ENCODE assay signal across 8 mouse cellular contexts in genomic region chrX:151046777-151047430, GRCm38 (mm10). TPM values are rescaled to one million over a fixed set of nuclear protein-coding genes. Genes with fewer than 3 reads are reported as not detected.
A peak's percentile ranks its signal among the peaks of the same experiment; 100 is the strongest.
DNase-seq lines count a peak whose midpoint lies in the region; ATAC-seq and TF ChIP-seq lines count a peak whose summit lies in the region.

No protein-coding gene starts in this region.

- no peaks in the 10 kb centered on the region for H3K9me3 ChIP-seq in heart, embryonic 13.5 days
- H3K9me3 ChIP-seq in kidney, postnatal 0 days (replicated peaks; ENCODE audit: low read length), result no peaks in the 10 kb centered on the region
- H3K9me3 ChIP-seq in stomach, embryonic 15.5 days, result no peaks in the 10 kb centered on the region

- H3K4me1 ChIP-seq in heart, embryonic 13.5 days, result peaks cover 19% of the 10 kb centered on the region
- H3K4me1 ChIP-seq in kidney, postnatal 0 days (replicated peaks; ENCODE audit: insufficient read depth, low read length), result no peaks in the 10 kb centered on the region
- H3K4me1 ChIP-seq in liver, adult 2 months (ENCODE audit: control insufficient read depth, insufficient read depth, low read length), result 0 out of 2 replicates have a peak, but pooled peaks cover 4% of the 10 kb centered on the region
- no peaks in the 10 kb centered on the region for H3K4me1 ChIP-seq in stomach, embryonic 15.5 days

- no peaks in the 10 kb centered on the region for H3K36me3 ChIP-seq in heart, embryonic 13.5 days
- H3K36me3 ChIP-seq in kidney, postnatal 0 days (ENCODE audit: insufficient read depth, low read length), result no peaks in the 10 kb centered on the region
- H3K36me3 ChIP-seq in liver, adult 2 months (ENCODE audit: control insufficient read depth, insufficient read depth, low read length), result no peaks in the 10 kb centered on the region
- H3K36me3 ChIP-seq in stomach, embryonic 15.5 days, result no peaks in the 10 kb centered on the region

- ATAC-seq in heart, embryonic 13.5 days (ENCODE audit: extremely low read depth, insufficient number of reproducible peaks, low FRiP score, low TSS enrichment), result peak; percentile 76; the same call in 1 of the 2 replicates
- ATAC-seq in kidney, postnatal 0 days (replicated peaks; ENCODE audit: low FRiP score, low read depth), result peak; percentile 91
- peak; percentile 82 for ATAC-seq in stomach, embryonic 15.5 days (ENCODE audit: insufficient read depth, low FRiP score, low read depth)

- peak overlapping the region; percentile 91 for H3K9ac ChIP-seq in heart, embryonic 13.5 days
- H3K9ac ChIP-seq in kidney, postnatal 0 days (ENCODE audit: low read depth, low read length), result peak overlapping the region; percentile 78
- H3K9ac ChIP-seq in liver, adult 2 months (ENCODE audit: low read depth, low read length), result peak overlapping the region; percentile 89
- H3K9ac ChIP-seq in stomach, embryonic 15.5 days, result peak overlapping the region; percentile 61

- peak overlapping the region; percentile 75 for H3K4me3 ChIP-seq in heart, embryonic 13.5 days
- peak overlapping the region; percentile 62 for H3K4me3 ChIP-seq in kidney, postnatal 0 days (replicated peaks; ENCODE audit: low read depth, low read length)
- H3K4me3 ChIP-seq in liver, adult 2 months (ENCODE audit: insufficient read depth, low read depth, low read length), result peak overlapping the region; percentile 82
- H3K4me3 ChIP-seq in stomach, embryonic 15.5 days (replicated peaks), result peak overlapping the region; percentile 60

- no peaks in the 10 kb centered on the region for H3K27me3 ChIP-seq in heart, embryonic 13.5 days (replicated peaks)
- H3K27me3 ChIP-seq in kidney, postnatal 0 days (ENCODE audit: insufficient read depth, low read length), result no peaks in the 10 kb centered on the region
- no peaks in the 10 kb centered on the region for H3K27me3 ChIP-seq in liver, adult 2 months (ENCODE audit: control insufficient read depth, insufficient read depth, low read length)
- no peaks in the 10 kb centered on the region for H3K27me3 ChIP-seq in stomach, embryonic 15.5 days (replicated peaks)

- DNase-seq in 3134 (ENCODE audit: extremely low read depth, insufficient read length, low spot score), result peak; percentile 92
- DNase-seq in brain, adult 2 months (ENCODE audit: low read depth, low spot score), result peak; percentile 90
- peak; percentile 54 for DNase-seq in fibroblast of lung, adult 2 months (ENCODE audit: low read depth)
- DNase-seq in kidney, postnatal 0 days (ENCODE audit: low spot score), result peak; percentile 92
- DNase-seq in liver, adult 2 months (ENCODE audit: extremely low read depth, low read depth, low spot score), result peak; percentile 48
- DNase-seq in naive thymus-derived CD4-positive, alpha-beta T cell, adult 2 months (ENCODE audit: low read depth), result peak; percentile 32

- peak overlapping the region; percentile 89 for H3K27ac ChIP-seq in heart, embryonic 13.5 days (replicated peaks)
- H3K27ac ChIP-seq in kidney, postnatal 0 days, result peak overlapping the region; percentile 85
- H3K27ac ChIP-seq in liver, adult 2 months (replicated peaks; ENCODE audit: insufficient read depth, low read depth, low read length), result no peak overlapping the region
- peak overlapping the region; percentile 89 for H3K27ac ChIP-seq in stomach, embryonic 15.5 days

- no peak for TF ChIP-seq CTCF in kidney, postnatal 0 days (IDR thresholded peaks at IDR 0.05; ENCODE audit: low read depth)
- TF ChIP-seq CTCF in liver, adult 2 months (IDR thresholded peaks at IDR 0.05; ENCODE audit: low read depth, low read length), result no peak

- no peaks in the 10 kb centered on the region; the same call in 1 of the 2 replicates for H3K79me2 ChIP-seq in liver, adult 2 months (ENCODE audit: control insufficient read depth, insufficient read depth, low read length)

- H3K4me2 ChIP-seq in heart, embryonic 13.5 days, result peak overlapping the region; percentile 76
- peak overlapping the region; percentile 65 for H3K4me2 ChIP-seq in kidney, postnatal 0 days (ENCODE audit: low read length)
- peak overlapping the region; percentile 55 for H3K4me2 ChIP-seq in stomach, embryonic 15.5 days

- TF ChIP-seq POLR2A in liver, adult 2 months (IDR thresholded peaks at IDR 0.05; ENCODE audit: extremely low read depth, insufficient read depth, low read length), result no peak

- 17% methylated on average over 52 of the region's 62 CpGs for WGBS in heart, embryonic 13.5 days
- WGBS in kidney, postnatal 0 days, result 30% methylated on average over 45 of the region's 62 CpGs
- WGBS in liver, adult 2 months, result 1% methylated on average over 39 of the region's 62 CpGs
- 15% methylated on average over 57 of the region's 62 CpGs for WGBS in stomach, embryonic 15.5 days

RNA-seq across cellular contexts. Expression of gene Fgd1, which starts 1.0 kb away (rescaled TPM):
- 6.4 and 6.9 TPM in 2 replicates for polyA plus RNA-seq in heart, embryonic 13.5 days (2015; fragmentation: Nextera tagmentation; extraction: Ambion mirVana)
- polyA plus RNA-seq in kidney, postnatal 0 days (2015; fragmentation: Nextera tagmentation; extraction: Ambion mirVana), result 8.7 and 9.7 TPM in 2 replicates
- total RNA-seq in liver, adult 2 months (2014; rRNA removed), result 0.83 and 0.87 TPM in 2 replicates
- polyA plus RNA-seq in liver, adult 2 months (2012; rRNA removed), result 0.81 and 2.4 TPM in 2 replicates
- polyA plus RNA-seq in stomach, embryonic 15.5 days (2015; fragmentation: Nextera tagmentation; extraction: Ambion mirVana), result 7.7 and 8.1 TPM in 2 replicates

RNA-seq across cellular contexts. Expression of gene Gnl3l, which starts 29.8 kb away (rescaled TPM):
- polyA plus RNA-seq in heart, embryonic 13.5 days (2015; fragmentation: Nextera tagmentation; extraction: Ambion mirVana), result 22.4 and 23.3 TPM in 2 replicates
- polyA plus RNA-seq in kidney, postnatal 0 days (2015; fragmentation: Nextera tagmentation; extraction: Ambion mirVana), result 22.0 and 22.1 TPM in 2 replicates
- total RNA-seq in liver, adult 2 months (2014; rRNA removed), result 12.5 and 13.2 TPM in 2 replicates
- polyA plus RNA-seq in liver, adult 2 months (2012; rRNA removed), result 4.1 and 4.3 TPM in 2 replicates
- polyA plus RNA-seq in stomach, embryonic 15.5 days (2015; fragmentation: Nextera tagmentation; extraction: Ambion mirVana), result 26.8 and 29.4 TPM in 2 replicates

RNA-seq across cellular contexts. Expression of gene Tsr2, which starts 49.4 kb away (rescaled TPM):
- 16.7 and 20.0 TPM in 2 replicates for polyA plus RNA-seq in heart, embryonic 13.5 days (2015; fragmentation: Nextera tagmentation; extraction: Ambion mirVana)
- 30.8 and 33.7 TPM in 2 replicates for polyA plus RNA-seq in kidney, postnatal 0 days (2015; fragmentation: Nextera tagmentation; extraction: Ambion mirVana)
- total RNA-seq in liver, adult 2 months (2014; rRNA removed), result 6.0 and 6.4 TPM in 2 replicates
- 3.2 and 3.4 TPM in 2 replicates for polyA plus RNA-seq in liver, adult 2 months (2012; rRNA removed)
- 31.6 and 32.3 TPM in 2 replicates for polyA plus RNA-seq in stomach, embryonic 15.5 days (2015; fragmentation: Nextera tagmentation; extraction: Ambion mirVana)

Comparison
In these comparisons a context has a peak if more than half of its experiments do, and no peak if none do; other contexts are left out.
1. DNase-seq: peak in every context shown above with its lines; median percentile 92 in 3134; 92 in kidney, postnatal 0 days; 90 in brain, adult 2 months; 54 in fibroblast of lung, adult 2 months; 48 in liver, adult 2 months; 32 in naive thymus-derived CD4-positive, alpha-beta T cell, adult 2 months.